Mouse (Mus musculus): ENCODE measurements around the gene Tmem52.

- no peak for TF ChIP-seq CTCF (IDR thresholded peaks at IDR 0.05)
- no peak for TF ChIP-seq EP300 (IDR thresholded peaks at IDR 0.05)
These were observed 39.7 kb upstream of the Tmem52 start for GRCm38 (mm10) chr4:155429202-155429601.

All from lung, postnatal 0 days (tissue).